Mouse (Mus musculus) kidney, postnatal 0 days (tissue): ENCODE measurements at regions not wholly inside any gene's neighbourhood (a gene's known extent, or its start where the extent isn't known, plus 50 kb on each side); places are given as distances from the start of the nearest gene placed in this dataset.

Experiments
- ATAC-seq: fragments of 200-750 bp; cut with Nextera tagmentation; replicated peaks from 2 replicates; pipeline ENCODE4 v1.8.0; 2017; ENCODE audit warnings: low read depth, moderate number of reproducible peaks, moderate TSS enrichment, moderate library complexity; ENCODE audit not compliant: low FRiP score
- DNase-seq: peaks from one replicate; pipeline ENCODE4 v3.0.0-alpha.2; 2016; ENCODE audit warnings: low spot score
- H3K27ac ChIP-seq: fragments of 300-500 bp; sonication (generic); 2 replicates; pipeline ENCODE4 v1.5.1; 2014; ENCODE audit warnings: mild to moderate bottlenecking
- H3K27me3 ChIP-seq: fragments of 300-500 bp; sonication (generic); 2 replicates; pipeline ENCODE4 v1.6.1; 2014; ENCODE audit warnings: low read length, mixed read lengths; ENCODE audit not compliant: insufficient read depth
- H3K36me3 ChIP-seq: fragments of 300-500 bp; sonication (generic); 2 replicates; pipeline ENCODE4 v1.6.1; 2014; ENCODE audit warnings: low read length, mixed read lengths; ENCODE audit not compliant: insufficient read depth
- H3K4me1 ChIP-seq: fragments of 300-500 bp; sonication (generic); replicated peaks from 2 replicates; pipeline ENCODE4 v1.6.1; 2014; ENCODE audit warnings: antibody characterized with exemption, low read length, mixed read lengths; ENCODE audit not compliant: insufficient read depth
- H3K4me2 ChIP-seq: fragments of 300-500 bp; sonication (generic); 2 replicates; pipeline ENCODE4 v1.6.1; 2014; ENCODE audit warnings: mild to moderate bottlenecking, low read length, moderate library complexity, mixed read lengths
- H3K4me3 ChIP-seq: fragments of 300-500 bp; sonication (generic); replicated peaks from 2 replicates; pipeline ENCODE4 v1.5.1; 2014; ENCODE audit warnings: low read depth, low read length
- H3K9ac ChIP-seq: fragments of 300-500 bp; sonication (generic); 2 replicates; pipeline ENCODE4 v1.6.1; 2014; ENCODE audit warnings: low read depth, low read length
- H3K9me3 ChIP-seq: fragments of 300-500 bp; sonication (generic); replicated peaks from 2 replicates; pipeline ENCODE4 v1.6.1; 2016; ENCODE audit warnings: low read length, inconsistent platforms, mixed read lengths
- CTCF ChIP-seq: IDR thresholded peaks from 2 replicates; pipeline ENCODE4 v1.5.1; 2016; ENCODE audit warnings: antibody characterized with exemption, low read depth, mild to moderate bottlenecking, moderate library complexity
- WGBS: fragments of 180-500 bp; shearing (Covaris S2); extraction: QIAGEN DNeasy Blood & Tissue Kit; methylation state at CpG from one replicate; pipeline ENCODE4 v1.1.7; 2014; 5-methylcytosine and 5-hydroxymethylcytosine counted together

GRCm38 (mm10) chr8:12000459-12000789, 160.2 kb downstream of the Tex29 start:
- Histone ChIP-seq H3K4me3 (no peak overlapping the region), H3K36me3 (no peaks in the 10 kb centered on the region), H3K4me2 (no peak overlapping the region), H3K27me3 (peaks cover 20% of the 10 kb centered on the region; the same call in 1 of the 2 replicates), H3K27ac (no peak overlapping the region), H3K9ac (no peak overlapping the region), H3K9me3 (no peaks in the 10 kb centered on the region), H3K4me1 (no peaks in the 10 kb centered on the region)
- DNase-seq (no peak), ATAC-seq (no peak)
- TF ChIP-seq CTCF = no peak
- WGBS = 23% methylated on average over 2 of the region's 2 CpGs

GRCm38 (mm10) chr8:12004241-12004640, 164.0 kb downstream of the Tex29 start:
- TF ChIP-seq CTCF = no peak
- Histone ChIP-seq H3K9ac (no peak overlapping the region), H3K4me2 (no peak overlapping the region), H3K9me3 (no peaks in the 10 kb centered on the region), H3K27me3 (peaks cover 11% of the 10 kb centered on the region; the same call in 1 of the 2 replicates), H3K36me3 (no peaks in the 10 kb centered on the region), H3K27ac (no peak overlapping the region), H3K4me1 (no peaks in the 10 kb centered on the region), H3K4me3 (no peak overlapping the region)
- 77% methylated on average over 7 of the region's 7 CpGs for WGBS
- no peak for ATAC-seq
- DNase-seq = no peak

GRCm38 (mm10) chr8:12012769-12013168, 172.5 kb downstream of the Tex29 start:
- DNase-seq (no peak), ATAC-seq (no peak)
- Histone ChIP-seq H3K36me3 (no peaks in the 10 kb centered on the region), H3K4me3 (no peak overlapping the region), H3K4me2 (no peak overlapping the region), H3K27ac (no peak overlapping the region), H3K4me1 (no peaks in the 10 kb centered on the region), H3K9ac (no peak overlapping the region), H3K9me3 (no peaks in the 10 kb centered on the region), H3K27me3 (no peaks in the 10 kb centered on the region)
- WGBS = 96% methylated on average over 3 of the region's 3 CpGs
- TF ChIP-seq CTCF = no peak

- no peaks in the 10 kb centered on the region for H3K36me3 ChIP-seq
- TF ChIP-seq CTCF = no peak
- no peaks in the 10 kb centered on the region for H3K27me3 ChIP-seq
- H3K27ac ChIP-seq = no peak overlapping the region
- no peak overlapping the region for H3K4me3 ChIP-seq
- ATAC-seq (no peak), DNase-seq (no peak)
- H3K9me3 ChIP-seq = no peaks in the 10 kb centered on the region
- no peaks in the 10 kb centered on the region for H3K4me1 ChIP-seq
- H3K9ac ChIP-seq = no peak overlapping the region
- 49% methylated on average over 7 of the region's 7 CpGs for WGBS
- H3K4me2 ChIP-seq = no peak overlapping the region
Measured at GRCm38 (mm10) chr8:12017750-12018149, 177.5 kb downstream of the Tex29 start.

- Histone ChIP-seq H3K36me3 (no peaks in the 10 kb centered on the region), H3K27me3 (no peaks in the 10 kb centered on the region), H3K4me3 (no peak overlapping the region), H3K27ac (no peak overlapping the region), H3K9me3 (no peaks in the 10 kb centered on the region), H3K4me1 (no peaks in the 10 kb centered on the region), H3K9ac (no peak overlapping the region), H3K4me2 (no peak overlapping the region)
- ATAC-seq (0 out of 2 replicates have a peak, but pooled peaks have one; percentile 29), DNase-seq (no peak)
- WGBS = 94% methylated on average over 9 of the region's 9 CpGs
- no peak for TF ChIP-seq CTCF
Measured at GRCm38 (mm10) chr8:12019272-12019671, 179.0 kb downstream of the Tex29 start.

GRCm38 (mm10) chr8:12023669-12024390, 183.6 kb downstream of the Tex29 start:
- Histone ChIP-seq H3K36me3 (no peaks in the 10 kb centered on the region), H3K4me1 (no peaks in the 10 kb centered on the region), H3K4me3 (no peak overlapping the region), H3K27ac (no peak overlapping the region), H3K4me2 (no peak overlapping the region), H3K9ac (no peak overlapping the region), H3K27me3 (no peaks in the 10 kb centered on the region), H3K9me3 (no peaks in the 10 kb centered on the region)
- TF ChIP-seq CTCF = no peak
- ATAC-seq (no peak), DNase-seq (no peak)
- 76% methylated on average over 4 of the region's 4 CpGs for WGBS
